Mouse (Mus musculus): ENCODE measurements around the gene Rhog.
"Not testable (repeated sequence)": the region's sequence is repeated elsewhere in the genome, so short reads cannot be mapped to it uniquely, and the experiment has no call there.

Rhog gene

DNA sequence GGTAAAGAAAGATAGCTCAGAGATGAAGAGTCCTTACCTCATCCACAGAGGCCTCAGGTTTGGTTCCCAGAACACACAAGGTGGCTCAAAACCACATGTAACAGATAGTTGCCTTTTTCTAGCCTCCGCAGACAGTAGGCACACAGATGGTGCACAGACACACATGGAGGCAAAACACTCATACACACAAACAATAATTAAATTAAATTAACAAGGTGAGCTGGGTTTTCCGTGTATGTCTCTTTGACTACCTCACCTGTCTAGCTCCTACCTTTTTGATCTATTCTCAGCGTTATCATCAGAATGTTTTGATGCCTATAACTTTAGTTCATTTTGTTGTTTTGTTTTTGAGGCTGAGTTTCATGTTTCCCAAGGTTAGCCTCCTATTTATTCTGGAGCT is at the start of gene Rhog:
Gene Rhog (minus strand): TSS at position 101 of the 400 bp plus-strand sequence.
- in situ Hi-C loops (cut with MboI; ENCODE audit: low sequenced_read_pairs) = no loop called here

DNA sequence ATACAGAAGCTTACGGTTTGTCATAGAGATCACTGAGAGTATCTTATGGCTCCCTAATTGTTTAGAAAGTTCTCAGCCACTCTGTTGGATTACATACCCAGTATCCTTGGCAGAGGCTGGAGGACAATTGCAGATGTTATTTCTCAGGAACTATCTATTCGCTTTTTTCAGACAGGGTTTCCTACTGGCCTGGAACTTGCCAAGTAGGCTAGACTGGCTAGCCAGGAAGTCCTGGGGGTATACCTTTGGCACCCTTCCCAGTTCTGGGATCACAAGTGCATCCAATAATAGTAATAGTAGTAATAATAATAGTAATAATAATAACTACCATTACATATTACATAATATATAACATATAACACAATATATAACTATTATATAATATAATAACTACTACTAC is 49.7 kb upstream of the Rhog start:
- in situ Hi-C loops (cut with MboI; ENCODE audit: low sequenced_read_pairs) = no loop called here

DNA sequence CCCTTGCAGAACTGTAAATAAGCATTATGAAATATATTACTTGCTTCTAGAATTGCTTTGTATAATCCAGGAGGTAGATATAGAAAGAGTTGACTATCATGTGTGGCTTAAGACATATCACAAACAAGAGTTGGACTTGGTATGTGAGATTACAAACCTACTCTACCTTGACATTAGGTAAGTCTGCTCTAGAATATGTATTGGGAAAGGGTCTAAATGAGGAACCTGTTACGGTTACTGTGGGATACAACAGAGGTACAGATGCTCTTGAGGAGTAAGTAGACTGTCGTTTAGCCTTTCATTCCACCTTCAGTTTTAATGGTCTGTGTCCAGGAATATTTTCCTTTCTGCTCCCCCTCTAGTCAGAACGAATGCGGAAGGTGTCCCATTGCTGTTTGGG is 46.6 kb upstream of the Rhog start:
- in situ Hi-C loops (cut with MboI; ENCODE audit: low sequenced_read_pairs) = no loop called here

DNA sequence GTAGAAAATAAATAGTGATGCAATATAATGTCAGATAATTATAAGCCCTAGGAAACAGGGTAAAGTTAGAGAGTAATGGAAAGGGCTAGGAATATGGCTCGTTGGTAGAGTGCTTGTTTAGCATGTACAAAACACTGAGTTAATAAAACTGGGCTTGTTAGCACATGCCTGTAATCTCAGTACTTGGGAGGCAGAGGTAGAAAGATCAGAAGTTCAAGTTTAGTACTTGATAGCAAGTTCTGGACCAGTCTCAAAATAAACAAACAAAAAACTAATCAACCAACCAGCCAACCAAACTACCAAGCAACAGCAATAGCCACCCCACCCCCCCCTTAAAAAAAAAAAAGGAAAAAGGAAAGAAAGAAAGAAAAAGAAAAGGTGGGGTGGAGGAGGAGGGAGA is 44.9 kb upstream of the Rhog start:
- in situ Hi-C loops (cut with MboI; ENCODE audit: low sequenced_read_pairs) = no loop called here

DNA sequence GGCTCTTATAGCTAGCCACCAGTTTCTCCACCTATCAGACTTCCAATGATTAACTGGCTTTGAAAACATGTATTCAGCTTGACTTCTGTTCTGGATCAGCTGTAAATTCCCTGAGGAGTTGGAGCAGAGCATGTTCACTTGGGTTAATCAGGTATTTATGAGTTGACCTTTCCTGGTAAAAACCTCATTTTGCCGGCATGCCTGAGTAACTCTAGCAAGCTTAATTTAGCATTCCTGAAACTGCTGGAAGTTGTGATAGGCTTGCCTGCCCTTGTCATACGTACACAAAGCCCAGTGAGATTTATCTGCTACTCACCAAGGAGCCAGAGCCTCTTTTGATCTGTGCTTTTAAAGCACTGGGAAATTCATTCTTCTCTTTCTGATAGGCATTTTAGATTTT is 37.4 kb upstream of the Rhog start:
- in situ Hi-C loops (cut with MboI; ENCODE audit: low sequenced_read_pairs) = no loop called here

DNA sequence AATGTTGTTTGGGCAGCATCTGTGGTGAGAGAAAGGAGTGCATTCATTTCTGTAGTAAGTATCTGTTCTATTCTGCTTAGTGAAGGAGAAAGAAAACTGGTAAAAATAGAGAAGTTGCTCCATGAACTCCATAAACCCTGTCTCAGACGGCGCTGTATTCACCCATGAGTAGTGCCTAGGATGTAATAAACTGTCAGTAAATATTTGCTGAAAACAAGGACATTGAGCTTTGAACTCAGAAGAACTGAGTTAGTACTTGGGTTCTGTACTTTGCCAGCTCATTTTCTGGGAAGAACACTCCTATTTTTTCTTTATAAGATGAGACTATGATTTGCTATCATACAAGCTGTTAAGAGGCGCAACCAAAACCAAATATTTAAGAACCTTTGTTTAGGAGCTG is 36.4 kb upstream of the Rhog start:
- in situ Hi-C loops (cut with MboI; ENCODE audit: low sequenced_read_pairs) = no loop called here

DNA sequence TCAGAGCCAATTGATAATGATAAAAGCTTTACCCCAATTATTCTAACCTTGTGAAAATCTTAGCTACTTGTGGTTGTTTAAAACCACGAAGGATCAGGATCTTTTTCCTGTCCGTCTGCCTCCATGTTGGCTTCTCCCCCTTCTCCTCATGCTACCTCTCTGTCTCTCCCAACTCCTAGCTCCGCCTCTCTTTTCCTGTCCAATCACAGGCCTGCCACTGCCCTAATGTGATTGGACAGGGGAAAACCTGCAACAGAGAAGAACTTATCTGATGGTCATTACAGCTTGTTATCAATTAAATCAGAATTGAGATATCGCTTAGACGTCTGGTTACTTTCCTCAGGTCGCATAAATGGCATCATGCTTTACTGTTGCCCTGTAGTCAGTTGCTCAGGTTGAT is 33.6 kb upstream of the Rhog start:
- in situ Hi-C loops (cut with MboI; ENCODE audit: low sequenced_read_pairs) = no loop called here

DNA sequence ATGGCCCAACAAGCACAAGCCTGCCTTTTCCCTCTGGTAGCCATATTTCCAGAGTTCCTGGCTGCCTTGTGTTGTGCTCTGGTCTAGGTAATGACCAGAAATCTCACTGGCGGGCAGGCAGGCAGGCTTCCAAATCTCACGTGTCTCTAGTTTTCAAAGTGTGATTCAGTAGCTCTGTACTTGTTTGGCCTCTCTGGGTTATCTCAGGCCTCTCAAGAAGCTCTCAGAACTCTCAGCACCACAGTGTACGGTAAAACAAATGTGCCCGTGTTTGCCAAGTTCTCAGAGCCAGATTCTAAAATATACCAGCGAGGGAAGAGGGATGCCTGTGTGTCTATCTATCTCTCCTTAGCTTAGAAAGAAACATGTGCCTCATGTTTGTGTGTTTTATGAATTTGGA is 26.4 kb upstream of the Rhog start:
- in situ Hi-C loops (cut with MboI; ENCODE audit: low sequenced_read_pairs) = no loop called here

DNA sequence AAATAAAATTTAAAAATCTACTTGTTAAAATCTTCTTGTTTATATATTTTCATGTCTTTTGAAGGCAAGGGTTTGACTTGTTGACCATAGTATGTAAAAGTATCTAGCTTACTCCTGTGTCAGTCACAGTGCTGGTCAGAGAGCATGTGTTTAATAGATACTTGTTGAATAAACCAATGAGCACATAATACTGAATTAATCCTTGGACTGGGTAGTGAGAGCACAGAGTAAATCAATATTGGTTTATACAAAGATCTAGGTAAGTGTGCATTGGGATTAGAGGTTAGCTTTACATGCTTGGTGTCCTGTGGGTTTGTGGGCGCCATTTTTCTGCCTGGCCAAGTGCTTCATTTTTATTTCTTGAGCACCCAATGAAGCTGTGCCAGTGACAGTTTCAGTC is 25.5 kb upstream of the Rhog start:
- in situ Hi-C loops (cut with MboI; ENCODE audit: low sequenced_read_pairs) = no loop called here

DNA sequence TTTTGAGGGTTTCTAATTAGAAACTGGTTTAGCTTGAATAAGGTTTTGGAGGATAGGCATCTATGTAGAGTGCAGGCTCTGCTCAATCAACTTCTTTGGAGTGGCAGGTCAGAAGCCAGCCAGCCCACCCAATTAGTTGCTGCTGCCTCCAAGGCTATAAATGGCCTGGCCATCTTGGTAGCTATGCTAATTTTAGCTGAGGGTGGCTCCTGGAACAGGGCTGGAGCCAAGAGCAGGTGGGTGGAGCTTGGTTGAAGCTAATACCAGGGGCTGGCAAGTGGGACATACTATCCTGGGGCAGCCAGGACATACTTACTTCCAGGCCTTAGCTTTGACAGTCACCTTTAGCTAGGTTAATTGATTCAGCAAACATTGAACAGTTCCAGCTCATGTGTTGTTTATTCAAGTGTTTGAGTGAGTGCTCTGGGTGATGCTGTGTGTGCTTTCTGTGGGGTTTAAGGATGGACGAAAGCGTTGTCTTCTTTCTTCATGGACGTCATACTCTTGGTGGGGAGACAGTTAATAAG is 16.6 kb upstream of the Rhog start:
- in situ Hi-C loops (cut with MboI; ENCODE audit: low sequenced_read_pairs) = no loop called here

DNA sequence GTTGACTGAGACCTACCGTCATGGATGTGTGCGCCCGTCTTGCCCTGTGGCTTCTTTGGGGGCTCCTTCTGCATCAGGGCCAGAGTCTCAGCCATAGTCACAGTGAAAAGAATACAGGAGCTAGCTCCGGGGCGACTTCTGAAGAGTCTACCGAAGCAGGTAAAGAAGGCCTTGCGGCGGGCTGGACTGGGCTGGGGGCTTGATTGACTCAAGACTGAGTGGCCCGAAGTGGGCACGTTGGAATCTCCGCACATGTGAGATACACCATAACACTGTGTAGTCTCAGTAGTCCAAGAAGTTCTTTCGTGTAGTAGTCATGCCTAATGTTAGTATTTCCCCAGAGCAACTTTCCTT is 12.5 kb upstream of the Rhog start:
- in situ Hi-C loops (cut with MboI; ENCODE audit: low sequenced_read_pairs) = no loop called here

DNA sequence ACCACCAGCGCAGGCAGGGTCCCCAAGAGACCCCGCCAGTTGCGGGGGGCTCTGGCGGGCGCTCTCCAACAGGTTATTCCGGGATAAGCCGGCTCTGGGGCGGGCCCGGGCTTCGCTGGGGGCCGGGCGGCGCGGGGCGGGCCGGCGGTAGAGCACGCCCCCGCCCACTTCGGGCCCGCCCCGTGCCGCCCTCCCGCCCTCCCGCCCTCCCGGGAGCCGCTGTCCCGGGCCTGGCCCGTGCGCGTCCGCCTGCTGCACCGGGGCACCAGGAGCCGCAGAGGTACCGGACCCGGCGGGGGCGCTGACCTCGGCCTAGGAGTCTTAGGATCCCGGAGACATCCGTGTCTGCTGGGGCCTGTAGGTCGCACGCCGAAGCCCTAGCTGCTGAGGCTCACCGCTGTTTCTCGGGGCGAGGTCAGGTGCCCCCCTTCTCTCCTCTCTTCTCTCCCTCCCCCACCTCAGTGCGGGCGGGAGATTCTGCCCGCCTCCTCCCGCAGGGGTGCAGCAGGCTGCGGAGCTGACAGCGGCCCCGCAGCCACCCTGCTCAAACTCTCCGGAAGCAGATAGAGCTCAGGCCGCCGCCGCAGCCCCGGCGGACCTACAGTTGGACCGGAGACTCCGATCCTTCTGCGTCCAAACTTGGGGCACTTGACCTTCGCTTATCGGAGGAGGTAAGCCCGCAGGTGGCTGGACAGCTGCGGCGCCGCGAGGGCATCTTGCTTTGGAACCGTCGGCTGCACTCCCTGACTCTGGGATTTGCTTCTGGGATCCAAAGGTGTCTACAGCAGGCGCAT is 11.9 kb upstream of the Rhog start, which contains the start of gene Stim1:
Gene Stim1 (plus strand): TSS at position 206 of the 794 bp plus-strand sequence.
- in situ Hi-C loops (cut with MboI; ENCODE audit: low sequenced_read_pairs) = no loop called here

DNA sequence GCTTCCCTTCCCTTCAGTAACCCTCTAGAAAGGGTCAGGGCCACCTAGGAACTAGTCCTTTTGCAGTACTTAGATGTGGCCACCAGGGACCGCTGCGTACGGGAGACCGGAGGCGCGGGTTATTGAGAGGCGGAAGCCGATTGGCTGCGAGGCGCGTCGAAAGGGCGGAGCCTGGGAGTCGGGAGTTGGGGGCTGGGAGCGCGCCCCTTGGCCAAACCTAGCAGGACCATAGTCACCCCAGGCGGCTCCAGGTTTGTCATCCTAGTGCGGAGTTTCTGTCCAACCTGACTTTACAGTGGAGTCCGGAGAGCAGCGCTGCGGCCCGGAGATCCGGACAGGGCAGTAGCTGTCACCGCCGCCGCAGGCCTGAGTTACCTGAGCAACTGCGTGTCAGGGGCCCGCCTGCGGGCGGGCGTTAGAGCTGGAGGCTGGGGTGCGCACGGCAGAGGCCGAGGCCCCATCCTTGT is 11.3 kb upstream of the Rhog start:
- in situ Hi-C loops (cut with MboI; ENCODE audit: low sequenced_read_pairs) = no loop called here

DNA sequence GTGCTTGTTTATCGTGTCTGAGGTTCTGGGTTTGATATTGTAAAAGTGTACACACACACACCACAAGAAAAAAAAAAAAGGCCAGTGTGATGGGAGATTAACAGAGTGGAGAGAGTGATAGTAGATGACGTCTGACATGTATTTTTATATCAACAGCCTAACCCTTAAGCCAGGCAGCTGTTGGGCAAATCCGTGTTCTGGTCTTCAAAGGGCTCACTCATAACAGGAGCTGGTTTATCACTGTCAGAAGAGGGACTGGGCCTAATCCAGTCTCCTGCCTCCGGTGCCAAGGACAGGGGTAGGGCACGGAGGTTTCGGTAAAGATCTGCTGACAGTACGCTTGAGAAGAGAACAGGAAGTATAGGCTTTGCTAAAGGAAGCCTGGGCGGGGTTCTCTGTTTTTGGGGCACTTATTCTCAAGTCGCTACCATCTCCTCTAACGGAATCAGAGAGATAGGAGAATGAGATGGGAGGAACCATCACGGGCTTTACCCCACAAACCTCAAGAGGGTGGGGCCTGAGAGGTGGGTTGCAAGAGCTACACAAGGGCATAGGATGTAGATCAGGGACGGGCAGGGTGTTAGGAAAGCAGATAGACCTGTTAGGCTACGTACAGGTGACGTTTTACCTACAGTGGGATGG is 10.7 kb upstream of the Rhog start:
- in situ Hi-C loops (cut with MboI; ENCODE audit: low sequenced_read_pairs) = no loop called here

DNA sequence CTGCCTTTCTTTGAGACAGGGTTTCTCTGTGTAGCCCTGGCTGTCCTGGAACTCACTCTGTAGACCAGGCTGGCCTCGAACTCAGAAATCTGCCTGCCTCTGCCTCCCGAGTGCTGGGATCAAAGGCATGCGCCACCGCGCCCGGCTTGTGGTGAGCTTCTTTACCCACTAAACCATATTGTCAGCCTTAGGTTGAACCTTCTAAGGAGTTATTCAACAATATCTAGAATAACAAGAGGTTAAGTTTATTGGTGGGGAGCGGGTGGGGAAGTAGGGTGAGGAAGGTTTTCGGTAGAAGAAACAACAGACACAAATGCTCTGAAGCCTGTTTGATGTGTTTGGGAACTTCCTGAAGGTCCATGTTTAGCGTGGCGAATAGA is 10.2 kb upstream of the Rhog start:
- in situ Hi-C loops (cut with MboI; ENCODE audit: low sequenced_read_pairs) = not testable (repeated sequence)

DNA sequence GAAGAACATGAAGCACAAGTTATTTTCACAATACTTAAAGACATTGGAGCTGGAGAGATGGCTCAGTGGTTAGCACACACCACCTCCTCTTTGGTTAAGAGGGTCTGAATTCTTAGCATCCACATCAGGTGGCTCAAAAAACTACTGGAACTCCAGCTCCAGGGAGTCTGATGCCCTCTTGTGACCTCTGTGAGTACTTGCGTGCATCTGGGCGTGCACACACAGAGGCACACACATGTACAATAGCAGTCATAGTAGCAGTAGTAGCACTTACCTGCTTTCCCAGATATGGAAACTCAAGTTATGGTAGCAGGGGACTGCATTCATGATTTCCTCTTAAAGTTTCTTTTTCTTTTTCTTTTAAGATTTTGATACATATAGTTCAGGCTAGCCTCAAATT is 7.2 kb upstream of the Rhog start:
- in situ Hi-C loops (cut with MboI; ENCODE audit: low sequenced_read_pairs) = no loop called here

DNA sequence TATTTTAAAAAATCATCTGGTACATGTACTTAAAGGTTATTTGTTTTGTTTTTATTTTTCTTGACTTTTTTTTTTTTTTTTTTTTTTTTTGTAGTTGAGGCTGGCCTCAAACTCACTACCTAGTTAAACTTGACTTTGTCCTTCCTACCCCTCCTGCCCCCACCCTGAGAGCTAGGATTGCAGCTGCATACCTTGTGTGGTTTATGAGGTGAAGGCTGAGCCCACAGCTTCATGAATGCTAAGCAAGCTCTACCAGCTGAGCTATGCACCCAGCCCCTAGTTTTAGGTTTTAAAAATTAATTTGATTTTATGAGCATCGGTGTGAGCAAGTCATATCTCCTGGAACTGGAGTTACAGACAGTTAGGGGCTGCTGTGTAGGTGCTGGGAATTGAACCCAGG is 4.7 kb upstream of the Rhog start:
- in situ Hi-C loops (cut with MboI; ENCODE audit: low sequenced_read_pairs) = no loop called here

DNA sequence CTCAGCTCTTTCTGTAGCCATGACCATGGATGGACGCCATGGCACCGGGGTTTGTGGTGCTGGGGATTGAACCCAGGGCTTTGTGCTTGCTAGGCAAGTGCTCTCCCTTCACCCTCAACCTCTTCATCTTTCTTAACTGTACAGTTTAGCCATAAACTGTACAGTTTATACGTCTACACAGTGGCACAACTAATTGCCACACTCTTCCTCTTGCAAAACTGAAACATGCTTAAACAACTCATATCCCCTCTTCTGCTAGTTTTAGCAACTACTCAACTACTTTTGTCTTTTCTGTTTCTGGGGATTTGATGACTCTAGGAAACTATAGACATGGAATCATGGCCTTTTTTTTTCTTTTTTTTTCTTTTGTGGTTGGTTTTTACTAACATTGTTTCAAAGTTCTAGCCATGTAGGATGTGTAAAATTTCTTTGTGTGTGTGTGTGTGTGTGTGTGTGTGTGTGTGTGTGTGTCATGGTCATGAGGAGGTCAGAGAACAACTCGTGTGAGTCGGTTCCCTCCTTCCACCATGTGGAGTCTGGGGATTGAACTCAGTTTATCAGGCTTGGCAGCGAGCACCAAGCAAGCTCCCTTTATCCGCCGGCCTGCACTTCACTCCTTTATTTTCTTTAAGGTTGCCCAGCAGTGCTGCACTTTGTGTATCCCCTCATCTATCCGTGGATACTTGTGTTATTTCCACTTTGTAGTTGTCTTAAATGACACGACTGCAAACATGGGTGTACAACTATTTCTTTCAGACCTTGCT is 4.0 kb upstream of the Rhog start:
- in situ Hi-C loops (cut with MboI; ENCODE audit: low sequenced_read_pairs) = no loop called here

DNA sequence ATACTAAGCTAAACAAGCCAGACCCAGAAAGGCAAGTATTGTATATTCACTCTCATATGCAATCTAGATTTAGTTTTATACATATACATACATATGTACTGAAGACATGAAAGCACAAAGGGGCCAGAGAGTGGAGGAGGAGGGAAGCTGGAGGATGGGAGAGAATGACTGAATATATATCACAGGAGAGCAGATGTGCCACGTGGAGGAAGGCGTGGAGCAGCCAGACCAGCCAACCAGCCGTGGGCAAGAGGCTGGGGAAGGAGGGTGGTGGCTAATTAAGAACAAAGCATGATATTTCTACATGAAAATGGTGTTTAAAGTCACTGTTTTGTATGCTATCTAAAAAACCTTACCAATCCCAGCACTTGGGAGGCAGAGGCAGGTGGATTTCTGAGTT is 2.9 kb upstream of the Rhog start:
- in situ Hi-C loops (cut with MboI; ENCODE audit: low sequenced_read_pairs) = no loop called here

DNA sequence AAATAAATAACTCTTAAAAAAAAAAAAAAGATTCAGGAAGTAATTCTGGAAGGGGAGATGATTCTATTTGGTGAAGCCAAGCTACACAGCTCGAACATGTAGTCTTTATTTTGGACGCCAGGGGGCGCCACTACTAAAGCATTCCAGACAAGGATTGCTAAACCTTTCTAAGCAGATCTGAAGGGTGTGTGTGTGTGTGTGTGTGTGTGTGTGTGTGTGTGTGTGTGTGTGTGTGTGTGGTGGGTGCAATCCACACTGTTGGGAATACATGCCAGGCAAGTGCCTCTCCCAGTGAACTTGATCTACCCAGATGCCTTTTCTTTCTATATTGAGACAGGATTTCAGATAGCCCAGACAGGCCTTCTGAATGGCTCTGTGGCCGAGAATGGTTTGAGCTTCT is 2.3 kb upstream of the Rhog start:
- in situ Hi-C loops (cut with MboI; ENCODE audit: low sequenced_read_pairs) = no loop called here

DNA sequence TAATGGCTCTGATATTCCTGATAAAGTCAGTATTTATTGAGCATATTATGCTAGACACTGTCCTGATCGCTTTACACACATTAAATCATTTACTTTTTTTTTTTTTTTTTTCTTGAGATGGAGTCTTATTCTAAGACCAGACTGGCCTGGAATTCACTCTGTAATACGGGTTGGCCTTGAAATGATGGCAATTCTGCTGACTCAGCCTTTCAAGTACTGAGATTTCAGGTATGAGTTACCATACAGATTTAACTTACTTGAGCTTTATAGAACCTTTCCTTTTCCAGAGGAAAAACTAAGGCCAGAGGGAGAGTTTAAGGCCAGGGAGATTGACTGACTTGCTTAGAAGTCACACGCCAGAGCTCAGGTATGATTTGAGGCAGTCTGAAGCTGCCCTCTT is 782 bp upstream of the Rhog start:
- in situ Hi-C loops (cut with MboI; ENCODE audit: low sequenced_read_pairs) = no loop called here

DNA sequence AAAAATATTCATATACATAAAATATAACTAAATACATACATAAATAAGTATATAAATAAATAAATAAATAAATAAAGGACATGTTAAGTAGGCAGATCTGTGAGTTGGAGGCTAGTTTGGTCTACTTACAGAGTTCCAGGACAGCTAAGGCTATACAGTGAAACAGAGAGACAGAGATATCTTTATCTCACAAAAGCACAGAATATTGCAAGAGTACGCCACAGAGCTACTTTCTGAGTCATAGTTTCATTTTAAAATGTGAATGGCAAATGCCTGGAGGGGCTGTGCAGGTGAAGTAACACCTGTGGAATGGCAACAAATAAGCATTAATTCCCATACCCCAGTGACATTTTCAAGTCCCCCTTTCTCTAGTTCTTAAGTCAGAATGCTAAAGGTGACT is 2.2 kb downstream of the Rhog start:
- in situ Hi-C loops (cut with MboI; ENCODE audit: low sequenced_read_pairs) = loop anchor here (5.0 kb wide), 1 partner anchor 179 kb away; no protein-coding TSS in a partner anchor
